Mouse (Mus musculus): ENCODE results near the gene Arhgef3.
A peak's percentile ranks its signal among the peaks of the same experiment; 100 is the strongest.

Gene Arhgef3

GRCm38 (mm10) chr14:27168387-27168786 is 53.7 kb downstream of the Arhgef3 start:
- DNase-seq = no peak

- no peak for DNase-seq
These were observed 54.6 kb downstream of the Arhgef3 start for GRCm38 (mm10) chr14:27169287-27169686.

- no peak for DNase-seq
These were observed 55.7 kb downstream of the Arhgef3 start for GRCm38 (mm10) chr14:27170421-27170820.

GRCm38 (mm10) chr14:27171175-27171830 is 56.6 kb downstream of the Arhgef3 start:
- no peak for DNase-seq

- DNase-seq = no peak
These were observed 58.6 kb downstream of the Arhgef3 start for GRCm38 (mm10) chr14:27173178-27173803.

GRCm38 (mm10) chr14:27174188-27174786 is 59.6 kb downstream of the Arhgef3 start:
- no peak for DNase-seq

- DNase-seq = no peak
These were observed 60.2 kb downstream of the Arhgef3 start for GRCm38 (mm10) chr14:27174831-27175301.

- no peak for DNase-seq
These were observed 60.6 kb downstream of the Arhgef3 start for GRCm38 (mm10) chr14:27175343-27175742.

GRCm38 (mm10) chr14:27177800-27178559 is 63.3 kb downstream of the Arhgef3 start:
- no peak for DNase-seq

GRCm38 (mm10) chr14:27178560-27178920 is 63.8 kb downstream of the Arhgef3 start:
- no peak for DNase-seq

GRCm38 (mm10) chr14:27179771-27180170 is 65.1 kb downstream of the Arhgef3 start:
- no peak for DNase-seq

GRCm38 (mm10) chr14:27182059-27182458 is 67.4 kb downstream of the Arhgef3 start:
- DNase-seq = no peak

GRCm38 (mm10) chr14:27182646-27183438 is 68.1 kb downstream of the Arhgef3 start:
- DNase-seq = no peak

GRCm38 (mm10) chr14:27183501-27184230 is 69.0 kb downstream of the Arhgef3 start:
- peak; percentile 66 for DNase-seq

- DNase-seq = no peak
These were observed 71.2 kb downstream of the Arhgef3 start for GRCm38 (mm10) chr14:27185902-27186301.

- DNase-seq = no peak
These were observed 71.9 kb downstream of the Arhgef3 start for GRCm38 (mm10) chr14:27186596-27186995.

GRCm38 (mm10) chr14:27187025-27187424 is 72.3 kb downstream of the Arhgef3 start:
- DNase-seq = peak; percentile 85

GRCm38 (mm10) chr14:27187885-27188284 is 73.2 kb downstream of the Arhgef3 start:
- DNase-seq = no peak

GRCm38 (mm10) chr14:27192450-27192849 is 77.8 kb downstream of the Arhgef3 start:
- DNase-seq = peak; percentile 73

- DNase-seq = no peak
These were observed 82.3 kb downstream of the Arhgef3 start for GRCm38 (mm10) chr14:27196980-27197379.

GRCm38 (mm10) chr14:27198490-27199089 is 83.9 kb downstream of the Arhgef3 start:
- DNase-seq = no peak
